Mouse (Mus musculus): Measurements from ENCODE around the gene Polr2h.

DNA sequence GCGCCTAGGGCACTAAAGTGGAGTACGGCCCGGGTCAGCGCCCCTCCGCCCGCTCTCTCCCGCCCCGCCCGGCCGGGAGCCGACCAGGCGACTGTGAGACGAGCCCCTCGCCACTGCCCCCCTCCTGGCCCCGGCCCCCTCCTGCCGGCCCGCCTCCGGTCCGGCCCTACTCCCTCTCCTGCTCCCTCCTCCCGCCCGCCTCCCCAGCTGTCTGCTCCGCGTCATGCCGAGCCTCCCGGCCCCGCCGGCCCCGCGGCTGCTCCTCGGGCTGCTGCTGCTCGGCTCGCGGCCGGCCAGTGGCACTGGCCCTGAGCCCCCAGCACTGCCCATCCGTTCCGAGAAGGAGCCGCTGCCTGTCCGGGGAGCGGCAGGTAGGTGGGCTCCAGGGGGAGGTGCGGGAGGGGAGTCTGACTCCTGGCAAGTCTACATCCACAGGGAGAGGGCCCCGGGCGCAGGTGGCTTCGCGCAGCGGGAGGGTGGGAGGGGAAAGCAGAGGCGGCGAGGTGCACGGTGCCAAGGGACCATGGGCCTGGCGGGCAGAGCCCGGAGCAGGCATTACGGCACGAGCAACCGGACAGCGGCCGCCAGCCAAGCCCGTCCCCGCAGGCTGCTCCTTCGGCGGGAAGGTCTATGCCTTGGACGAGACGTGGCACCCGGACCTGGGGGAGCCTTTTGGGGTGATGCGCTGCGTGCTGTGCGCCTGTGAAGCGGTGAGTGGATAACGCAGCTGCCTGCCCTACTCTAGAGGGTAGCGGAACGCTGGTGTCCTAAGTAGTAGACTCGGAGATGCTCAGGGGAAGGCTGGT is 15.7 kb downstream of the Polr2h start, which contains the start of gene Chrd:
- TF ChIP-seq CTCF (IDR thresholded peaks at IDR 0.05; ENCODE audit: low read depth, low read length), result no peak
- no peak for TF ChIP-seq GATA1 (IDR thresholded peaks at IDR 0.05; ENCODE audit: borderline replicate concordance, low read length)
- no peak for TF ChIP-seq POLR2AphosphoS5 (IDR thresholded peaks at IDR 0.05; ENCODE audit: insufficient replicate concordance, low read depth, low read length)

All from G1E (cell line).